Mouse (Mus musculus): ENCODE data around the gene Cnot10. TPM values are rescaled to one million over a fixed set of nuclear protein-coding genes. Genes with fewer than 3 reads are reported as not detected.

Cnot10 gene
- total RNA-seq, 2 experiments from 2014 or later: 50.5 to 54.1 TPM

DNA sequence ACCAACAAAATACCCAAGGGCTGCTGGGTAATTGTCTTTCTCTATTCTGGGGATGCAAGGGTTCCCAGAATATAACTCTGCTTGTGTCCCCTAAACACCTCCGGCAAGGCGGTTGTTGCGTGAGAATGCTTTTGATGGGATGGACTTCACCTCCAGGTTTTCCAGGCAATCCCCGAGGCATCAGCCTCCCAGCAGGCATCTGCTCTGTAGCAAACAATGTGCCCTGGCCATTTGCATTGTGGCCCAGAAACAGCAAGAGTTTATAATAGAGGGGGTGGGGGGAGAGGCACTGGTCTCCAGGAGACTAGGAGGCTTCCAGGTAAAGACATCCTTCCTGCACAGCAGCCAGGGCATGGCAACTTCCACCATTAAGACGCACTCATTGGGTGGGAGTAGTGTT lies 90.9 kb downstream of the Cnot10 start:
- DNase-seq (ENCODE audit: low spot score in 2 of 2): no peak

GRCm38 (mm10) chr9:114548496-114548895 lies 91.5 kb downstream of the Cnot10 start:
- DNase-seq (ENCODE audit: low spot score in 2 of 2): no peak

DNA sequence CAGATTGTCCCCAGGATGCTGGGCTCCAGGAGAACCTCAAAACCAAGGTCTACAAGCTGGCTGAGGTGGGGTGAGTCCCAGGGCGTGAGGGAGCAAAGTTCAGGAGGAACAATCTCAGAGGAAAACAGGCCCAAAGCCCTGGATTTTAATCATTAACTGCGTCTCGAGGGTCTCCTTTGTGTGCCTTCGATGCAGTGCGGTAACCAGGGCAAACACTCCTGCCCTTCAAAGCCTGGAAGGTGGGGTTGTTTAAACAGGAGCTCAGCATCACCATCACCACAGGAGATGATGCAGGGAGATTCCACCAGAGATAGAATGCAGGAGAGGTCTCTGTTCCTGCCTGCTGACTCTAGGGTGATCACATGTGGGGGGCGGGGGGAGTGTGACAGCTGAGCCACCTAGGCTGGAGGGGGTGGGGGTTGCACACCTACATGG lies 92.3 kb downstream of the Cnot10 start:
- DNase-seq (ENCODE audit: low spot score in 2 of 2): no peak

GRCm38 (mm10) chr9:114546765-114547164 lies 93.2 kb downstream of the Cnot10 start:
- DNase-seq (ENCODE audit: low spot score in 2 of 2): no peak

GRCm38 (mm10) chr9:114544754-114545393 lies 95.1 kb downstream of the Cnot10 start:
- DNase-seq (ENCODE audit: low spot score in 2 of 2): no peak

DNA sequence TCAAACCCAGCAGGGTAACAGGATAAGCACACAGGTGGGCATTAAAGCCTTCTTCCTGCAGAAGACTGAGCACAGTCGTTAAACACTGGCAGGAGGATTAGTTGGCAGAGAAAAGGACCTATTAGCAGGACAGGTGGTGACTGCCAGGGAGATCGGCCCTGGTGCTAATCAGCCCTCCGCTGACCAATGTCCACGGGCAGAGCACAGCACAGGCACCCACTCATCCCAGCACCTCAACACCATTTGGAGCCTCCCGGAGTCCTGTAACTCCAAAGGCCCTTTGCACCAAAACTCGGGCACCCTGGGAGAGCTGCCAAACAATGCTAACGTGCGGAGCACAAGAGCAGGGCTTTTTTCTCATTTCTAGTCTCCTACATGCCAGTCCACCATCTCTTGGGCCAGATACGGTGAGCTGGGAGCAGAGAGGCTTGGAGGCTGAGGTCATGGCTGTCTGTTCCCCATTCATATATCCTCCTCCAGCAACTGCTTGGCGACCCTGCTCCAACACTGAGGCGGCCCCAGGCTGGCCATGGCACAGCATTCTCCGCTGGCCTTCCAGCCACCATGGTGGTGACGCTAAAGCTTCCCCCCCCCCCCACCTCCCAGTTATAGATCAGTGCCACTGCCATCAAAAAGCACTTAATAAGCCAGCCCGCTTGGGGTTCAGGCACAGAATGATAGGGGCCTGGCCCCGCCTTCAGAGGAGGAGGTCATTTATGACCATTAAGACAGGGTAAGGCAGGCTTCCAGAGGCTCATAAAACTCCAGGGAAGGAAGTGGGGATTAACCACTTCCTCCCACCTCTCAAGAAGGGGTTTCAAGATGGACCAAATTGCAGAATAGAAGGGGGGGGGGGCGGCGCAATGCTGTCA lies 95.9 kb downstream of the Cnot10 start:
- DNase-seq (ENCODE audit: low spot score in 2 of 2): no peak

- DNase-seq (ENCODE audit: low spot score in 2 of 2): no peak
Observed at GRCm38 (mm10) chr9:114541279-114541741, 98.7 kb downstream of the Cnot10 start.

DNA sequence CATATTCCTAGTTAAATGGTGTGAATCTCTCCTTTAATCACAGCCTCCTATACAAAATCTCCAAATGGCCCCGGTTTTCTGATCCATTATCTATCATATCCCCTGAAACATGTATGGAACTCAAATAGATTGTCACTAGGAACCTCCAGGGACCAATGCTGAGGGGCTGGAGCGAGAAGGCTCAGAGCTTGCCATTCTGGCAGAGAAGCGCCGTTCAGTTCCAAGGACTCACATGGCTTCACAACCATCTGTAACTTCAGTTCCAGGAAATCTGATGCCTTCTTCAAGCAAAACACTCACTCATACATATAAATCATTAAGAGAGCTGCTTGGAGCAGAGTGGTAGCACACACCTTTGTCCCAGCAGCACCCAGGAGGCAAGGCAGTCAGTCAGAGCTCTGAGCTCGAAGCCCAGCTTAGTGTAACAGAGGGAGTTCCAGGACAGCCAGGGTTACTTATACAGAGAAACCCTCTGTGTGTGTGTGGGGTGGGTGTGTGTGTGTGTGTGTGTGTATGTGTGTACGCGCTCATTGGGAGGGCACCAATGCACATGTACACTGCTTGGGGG lies 100.9 kb downstream of the Cnot10 start:
- DNase-seq (ENCODE audit: low spot score in 2 of 2): no peak

DNA sequence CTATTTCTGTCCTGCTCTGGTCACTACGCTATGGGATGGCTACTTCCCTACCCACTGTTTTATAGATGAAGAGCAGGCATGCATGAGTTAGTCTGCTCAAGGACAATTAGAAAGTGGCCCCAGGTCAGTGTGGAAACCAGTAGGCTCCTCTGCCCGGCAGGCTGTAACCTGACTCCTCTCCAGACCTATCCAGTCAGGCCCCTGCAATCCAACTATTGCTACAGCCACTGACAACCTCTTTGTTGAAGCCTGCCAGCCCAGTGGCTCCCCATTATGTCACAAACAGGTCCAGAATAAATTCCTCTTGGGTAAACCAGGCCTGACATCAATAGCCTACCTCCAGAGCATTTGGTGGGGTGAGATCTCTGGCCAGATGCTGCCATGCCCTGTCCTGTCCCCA lies 103.4 kb downstream of the Cnot10 start:
- DNase-seq (ENCODE audit: low spot score in 2 of 2): no peak

Other genes with a start within 250 kb of the Cnot10 start
- 1 to 10 TPM; 6.8 to 7.8 TPM for gene Crtap, start 249.5 kb downstream of the Cnot10 start, total RNA-seq (2021)
- 10 to 100 TPM; 20.1 to 20.9 TPM for gene Glb1, start 239.1 kb downstream of the Cnot10 start, total RNA-seq (2021)
- gene Tmppe, start 239.1 kb downstream of the Cnot10 start, total RNA-seq (2021): 10 to 100 TPM; 11.3 to 11.6 TPM
- gene Ccr4, start 135.3 kb downstream of the Cnot10 start, total RNA-seq (2021): not detected
- gene C130032M10Rik, start 124.5 kb downstream of the Cnot10 start, total RNA-seq (2021): not detected
- gene Trim71, start 75.8 kb downstream of the Cnot10 start, total RNA-seq (2021): 1 to 10 TPM; 1.2 to 2.0 TPM
- gene Dync1li1, start 48.6 kb upstream of the Cnot10 start, total RNA-seq (2021): 10 to 100 TPM; 97.0 to 99.2 TPM
- 10 to 100 TPM; 20.4 to 21.1 TPM for gene Cmtm6, start 90.9 kb upstream of the Cnot10 start, total RNA-seq (2021)
- gene Cmtm7, start 141.7 kb upstream of the Cnot10 start, total RNA-seq (2021): 1 to 10 TPM; 4.2 to 5.6 TPM
- gene Cmtm8, start 204.0 kb upstream of the Cnot10 start, total RNA-seq (2021): 1 to 10 TPM; 1.3 to 2.5 TPM